Mouse (Mus musculus) CH12.LX (cell line): ENCODE results near the gene Cep97. TPM values are rescaled to one million over a fixed set of nuclear protein-coding genes. Genes with fewer than 3 reads are reported as not detected.

ENCODE experiments used
- DNase-seq: peaks from one replicate; pipeline ENCODE4 v3.0.0-alpha.2; 2013; ENCODE audit errors: extremely low read depth
- H3K27ac ChIP-seq: 2 replicates; pipeline ENCODE4 v1.5.1; 2012; ENCODE audit warnings: low read depth, mild to moderate bottlenecking, control low read depth, moderate library complexity; ENCODE audit not compliant: insufficient read depth
- H3K27me3 ChIP-seq: replicated peaks from 2 replicates; pipeline ENCODE3; 2012; ENCODE audit warnings: inconsistent platforms
- H3K36me3 ChIP-seq, 2 experiments: replicated peaks in 1 of 2; 2 replicates each; pipeline versions ENCODE3 to v1.6.1; 2012; ENCODE audit warnings: inconsistent platforms in 1 of 2, low read length in 1 of 2, mild to moderate bottlenecking in 1 of 2, mixed read lengths in 1 of 2, moderate library complexity in 1 of 2; ENCODE audit not compliant: control insufficient read depth in 1 of 2, insufficient read depth in 1 of 2
- H3K4me1 ChIP-seq, 2 experiments: 2 replicates each; pipeline ENCODE4 v1.6.1; 2012; ENCODE audit warnings: inconsistent platforms in 1 of 2, moderate library complexity in 1 of 2; ENCODE audit not compliant: insufficient read depth in 2 of 2, control insufficient read depth in 1 of 2
- H3K4me2 ChIP-seq: 2 replicates; pipeline ENCODE4 v1.6.1; 2012; ENCODE audit warnings: low read depth, mild to moderate bottlenecking, control low read depth; ENCODE audit not compliant: poor library complexity, insufficient read depth, severe bottlenecking
- H3K4me3 ChIP-seq, 3 experiments: fragments of 150-350 bp in 1 of 3; sonication (generic) in 1 of 3; replicated peaks in 1 of 3; 2 replicates each; pipeline versions ENCODE3 to v1.5.1; 2011 to 2012; ENCODE audit warnings: low read depth in 2 of 3, low read length in 2 of 3, mild to moderate bottlenecking in 2 of 3, moderate library complexity in 2 of 3, control low read depth in 1 of 3, improper control_type of control experiment in 1 of 3, inconsistent platforms in 1 of 3, mixed read lengths in 1 of 3; ENCODE audit not compliant: poor library complexity in 1 of 3
- H3K79me2 ChIP-seq: replicated peaks from 2 replicates; pipeline ENCODE4 v1.6.1; 2012; ENCODE audit warnings: mild to moderate bottlenecking, moderate library complexity; ENCODE audit not compliant: control insufficient read depth, poor library complexity, insufficient read depth, severe bottlenecking; ENCODE audit errors: extremely low read depth
- H3K9ac ChIP-seq: 2 replicates; pipeline ENCODE4 v1.6.1; 2012; ENCODE audit warnings: low read depth, mild to moderate bottlenecking, control low read depth, moderate library complexity; ENCODE audit not compliant: insufficient read depth
- H3K9me3 ChIP-seq: replicated peaks from 2 replicates; pipeline ENCODE3; 2012; ENCODE audit warnings: low read length, inconsistent platforms, mixed read lengths
- CHD2 ChIP-seq: IDR thresholded peaks from 2 replicates; pipeline ENCODE4 v1.6.1; 2011; ENCODE audit warnings: low read length, improper control_type of control experiment
- ELF1 ChIP-seq: IDR thresholded peaks from 2 replicates; pipeline ENCODE4 v1.6.1; 2014; ENCODE audit warnings: low read depth, mild to moderate bottlenecking, inconsistent platforms, low read length, improper control_type of control experiment
- GABPA ChIP-seq: IDR thresholded peaks from 2 replicates; pipeline ENCODE4 v1.6.1; 2012; ENCODE audit warnings: low read depth, low read length, improper control_type of control experiment, inconsistent platforms; ENCODE audit not compliant: insufficient replicate concordance
- JUN ChIP-seq: IDR thresholded peaks from 2 replicates; pipeline ENCODE4 v1.6.1; 2011; ENCODE audit warnings: low read depth, mild to moderate bottlenecking, low read length, improper control_type of control experiment, moderate library complexity; ENCODE audit not compliant: insufficient read depth
- JUND ChIP-seq: conservative IDR thresholded peaks from 2 replicates; pipeline ENCODE4 v1.6.1; 2011; ENCODE audit warnings: low read depth, low read length, improper control_type of control experiment
- KAT2A ChIP-seq: IDR thresholded peaks from 2 replicates; pipeline ENCODE4 v1.6.1; 2012; ENCODE audit warnings: low read length, improper control_type of control experiment, inconsistent platforms; ENCODE audit not compliant: insufficient replicate concordance
- MXI1 ChIP-seq: IDR thresholded peaks from 2 replicates; pipeline ENCODE4 v1.6.1; 2011; ENCODE audit warnings: mild to moderate bottlenecking, low read depth, low read length, improper control_type of control experiment
- MYC ChIP-seq: IDR thresholded peaks from 2 replicates; pipeline ENCODE4 v1.6.1; 2011; ENCODE audit warnings: low read depth, mild to moderate bottlenecking, improper control_type of control experiment, low read length
- NELFE ChIP-seq: IDR thresholded peaks from 2 replicates; pipeline ENCODE4 v1.6.1; 2011; ENCODE audit warnings: low read depth, low read length, improper control_type of control experiment
- POLR2A ChIP-seq: IDR thresholded peaks from 2 replicates; pipeline ENCODE4 v1.6.1; 2011; ENCODE audit warnings: low read depth, mild to moderate bottlenecking, improper control_type of control experiment, low read length
- RAD21 ChIP-seq: IDR thresholded peaks from 2 replicates; pipeline ENCODE4 v1.6.1; 2011; ENCODE audit warnings: low read depth, mild to moderate bottlenecking, low read length, improper control_type of control experiment, moderate library complexity
- SMC3 ChIP-seq: IDR thresholded peaks from 2 replicates; pipeline ENCODE4 v1.6.1; 2011; ENCODE audit warnings: low read depth, low read length, improper control_type of control experiment
- TBP ChIP-seq: conservative IDR thresholded peaks from 2 replicates; pipeline ENCODE4 v1.6.1; 2011; ENCODE audit warnings: low read depth, low read length, improper control_type of control experiment
- TCF12 ChIP-seq: IDR thresholded peaks from 2 replicates; pipeline ENCODE4 v1.6.1; 2014; ENCODE audit warnings: low read depth, mild to moderate bottlenecking, inconsistent platforms, low read length, improper control_type of control experiment
- ZKSCAN1 ChIP-seq: IDR thresholded peaks from 2 replicates; pipeline ENCODE4 v1.6.1; 2012; ENCODE audit warnings: low read depth, inconsistent platforms, low read length, improper control_type of control experiment, borderline replicate concordance
- ZNF384 ChIP-seq: IDR thresholded peaks from 2 replicates; pipeline ENCODE4 v1.6.1; 2012; ENCODE audit warnings: low read depth, low read length, improper control_type of control experiment, inconsistent platforms
- dilution Hi-C: fragments of 300-500 bp; cut with MboI; formaldehyde crosslinking; loops from 2 replicates; pipeline ENCODE4 v1.14.3; 2020; ENCODE audit warnings: low sequenced_read_pairs; ENCODE audit not compliant: extremely low pct_unique_long_range_greater_than_20kb, extremely low pct_ligation_motif_present
- in situ Hi-C: fragments of 300-500 bp; cut with MboI; formaldehyde crosslinking; loops from 3 replicates; pipeline ENCODE4 v1.14.3; 2019; ENCODE audit warnings: low sequenced_read_pairs, low pct_ligation_motif_present, low pct_unique_long_range_greater_than_20kb, mixed read lengths
- polyA plus RNA-seq: library from polyadenylated mRNA; unstranded; fragments of >175 nt; gene quantifications from 2 replicates; pipeline ENCODE4 v1.2.1, GENCODE M21; 2012; ENCODE audit warnings: low read depth; ENCODE audit not compliant: insufficient read length
- total RNA-seq, 2 experiments: library from RNA; depleted of rRNA; stranded (reverse); fragments of 300-350 nt in 1 of 2; fragments of >200 nt in 1 of 2; gene quantifications; 2 replicates each; pipeline ENCODE4 v1.2.3; 2012 to 2014

The Cep97 gene
- total and polyA plus RNA-seq, 3 experiments, result 19.2 to 27.5 (median 24.9) TPM

DNA sequence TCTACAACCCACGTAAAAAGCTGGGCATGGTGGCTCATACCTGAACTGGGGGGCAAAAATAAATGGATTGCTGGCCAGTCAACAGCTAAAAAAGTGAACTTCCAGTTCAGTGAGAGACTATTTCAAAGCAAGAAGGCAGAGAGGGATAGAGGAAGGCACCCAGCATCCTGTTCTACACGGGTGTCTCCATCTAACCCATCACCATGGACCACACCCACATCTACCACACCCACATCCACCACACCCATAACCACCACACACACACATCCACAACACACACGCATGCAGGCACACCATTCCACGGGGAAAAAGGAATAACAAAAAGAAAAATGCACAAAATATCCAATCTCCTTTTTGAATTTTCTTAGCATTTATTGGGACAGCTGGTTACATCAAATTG, 10.6 kb downstream of the Cep97 start:
- Histone ChIP-seq H3K79me2 (no peaks in the 10 kb centered on the region), H3K27me3 (no peaks in the 10 kb centered on the region), H3K4me1 (no peaks in the 10 kb centered on the region), H3K4me2 (no peak overlapping the region), H3K36me3 (peaks cover 34 to 74% of the 10 kb centered on the region in 2 experiments), H3K27ac (no peak overlapping the region), H3K9me3 (no peaks in the 10 kb centered on the region), H3K4me3 (no peak overlapping the region), H3K9ac (no peak overlapping the region)
- no peak for DNase-seq
- in situ Hi-C loops (no loop called here), dilution Hi-C loops (no loop called here)
- TF ChIP-seq ZKSCAN1 (no peak), JUND (no peak)

DNA sequence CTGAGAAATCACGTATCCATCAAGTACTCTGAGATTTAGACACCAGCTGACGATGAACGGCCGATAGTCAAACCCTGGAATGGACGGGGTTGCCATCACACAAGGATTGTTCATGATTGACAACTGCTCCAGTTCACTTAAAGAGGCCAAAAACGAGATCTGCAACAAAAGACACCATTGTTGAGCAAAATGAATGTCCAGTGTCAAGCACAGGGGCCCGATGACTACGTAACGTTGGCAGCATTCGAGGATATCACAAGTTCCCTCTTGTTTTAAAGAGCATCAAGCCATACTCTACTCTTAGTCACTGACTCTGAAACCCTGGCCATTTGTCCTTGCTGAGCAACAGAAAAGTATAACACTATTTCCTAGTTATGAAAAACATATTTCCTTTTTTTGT, 12.6 kb downstream of the Cep97 start:
- H3K27ac ChIP-seq, result no peak overlapping the region
- TF ChIP-seq RAD21 (no peak), CHD2 (no peak), POLR2A (no peak), KAT2A (no peak)
- no peaks in the 10 kb centered on the region for H3K4me1 ChIP-seq
- H3K27me3 ChIP-seq, result no peaks in the 10 kb centered on the region
- H3K9me3 ChIP-seq, result no peaks in the 10 kb centered on the region
- H3K36me3 ChIP-seq, result peaks cover 39 to 76% of the 10 kb centered on the region in 2 experiments
- no peak overlapping the region for H3K9ac ChIP-seq
- no peaks in the 10 kb centered on the region for H3K79me2 ChIP-seq
- no peak overlapping the region for H3K4me3 ChIP-seq
- in situ Hi-C loops, result no loop called here
- no peak overlapping the region for H3K4me2 ChIP-seq
- DNase-seq, result no peak
- dilution Hi-C loops, result no loop called here

DNA sequence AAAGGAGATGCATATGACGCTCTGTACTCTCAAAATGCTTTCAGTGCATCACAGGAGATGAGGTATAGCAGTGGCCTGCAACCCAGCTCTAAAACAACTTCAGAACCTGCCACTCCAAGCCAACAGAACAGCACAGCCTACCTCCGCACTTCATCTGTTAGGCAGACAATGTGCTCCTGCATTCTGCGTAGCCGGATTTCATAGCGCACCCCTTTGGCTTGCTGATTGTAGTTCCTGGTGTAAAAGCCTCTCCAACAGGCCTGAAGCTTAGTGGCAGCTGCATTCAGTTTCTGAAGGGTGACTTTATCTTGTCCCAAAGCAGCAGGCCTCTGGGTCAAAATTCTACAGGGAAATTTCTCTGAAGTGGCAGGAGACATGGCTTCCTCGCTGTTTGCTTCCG, 19.9 kb downstream of the Cep97 start:
- DNase-seq, result no peak
- no peak for TF ChIP-seq SMC3
- TF ChIP-seq JUND, result no peak
- TF ChIP-seq TBP, result no peak
- TF ChIP-seq JUN, result no peak
- no peak for TF ChIP-seq ELF1
- no peak for TF ChIP-seq ZNF384
- no peak for TF ChIP-seq TCF12
- TF ChIP-seq GABPA, result no peak
- no peak for TF ChIP-seq MYC
- TF ChIP-seq MXI1, result no peak
- no peak for TF ChIP-seq NELFE
- TF ChIP-seq CHD2, result no peak
- no peaks in the 10 kb centered on the region; a peak in 1 of 4 replicates for H3K4me1 ChIP-seq
- H3K79me2 ChIP-seq, result no peaks in the 10 kb centered on the region
- H3K36me3 ChIP-seq, result peaks cover 46 to 85% of the 10 kb centered on the region in 2 experiments
- no peak overlapping the region for H3K4me2 ChIP-seq
- dilution Hi-C loops (no loop called here), in situ Hi-C loops (no loop called here)
- no peak overlapping the region for H3K9ac ChIP-seq
- H3K4me3 ChIP-seq, result no peak overlapping the region
- no peaks in the 10 kb centered on the region for H3K9me3 ChIP-seq
- no peaks in the 10 kb centered on the region for H3K27me3 ChIP-seq
- no peak overlapping the region for H3K27ac ChIP-seq
